Comparison of ENCODE assay signal across 8 mouse cellular contexts in the genomic region with DNA sequence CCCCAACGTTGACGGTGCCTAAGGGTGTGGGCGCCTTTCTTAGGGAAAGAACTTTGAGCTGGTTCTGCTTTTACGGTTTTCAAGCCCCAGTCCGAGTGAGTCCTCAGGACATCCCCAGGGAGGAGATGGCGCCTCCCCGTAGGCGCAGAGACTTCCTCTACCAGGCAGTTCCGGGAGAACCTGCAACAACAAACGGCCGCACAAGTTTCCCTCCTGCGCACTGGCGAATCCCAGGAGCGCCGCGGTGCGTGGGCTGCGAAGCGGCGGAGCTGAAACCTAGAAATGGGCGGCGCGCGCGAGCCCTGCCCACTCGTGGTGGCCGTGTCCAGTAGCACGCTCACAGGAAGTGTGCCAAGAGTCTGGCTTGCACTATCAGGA. TPM values are rescaled to one million over a fixed set of nuclear protein-coding genes. Genes with fewer than 3 reads are reported as not detected.
DNase-seq lines count a peak whose midpoint lies in the region; ATAC-seq lines count a peak whose summit lies in the region.

No protein-coding gene starts in this region.

- peaks cover 55% of the 10 kb centered on the region for H3K27me3 ChIP-seq in hindbrain, embryonic 15.5 days

- H3K9me3 ChIP-seq in hindbrain, embryonic 15.5 days: no peaks in the 10 kb centered on the region

- H3K9ac ChIP-seq in hindbrain, embryonic 15.5 days: peak overlapping the region; percentile 41

- H3K4me2 ChIP-seq in hindbrain, embryonic 15.5 days: peak overlapping the region; percentile 100

- under 1% methylated on average over 28 of the region's 28 CpGs for whole genome bisulfite sequencing in hindbrain, embryonic 15.5 days

- peaks cover 23% of the 10 kb centered on the region for H3K4me1 ChIP-seq in hindbrain, embryonic 15.5 days (replicated peaks)

- H3K27ac ChIP-seq in hindbrain, embryonic 15.5 days (replicated peaks): no peak overlapping the region

- peak overlapping the region; percentile 50 for H3K4me3 ChIP-seq in hindbrain, embryonic 15.5 days

- ATAC-seq in common myeloid progenitor, adult 5-6 weeks (replicated peaks; ENCODE audit: low read depth, poor library complexity, severe bottlenecking): peak; percentile 77
- no peak for ATAC-seq in hindbrain, embryonic 15.5 days (ENCODE audit: low FRiP score, low read depth)

- peak; percentile 81 for DNase-seq in adrenal gland, postnatal 10 days
- peak; percentile 67 for DNase-seq in gastrocnemius, postnatal 14 days
- peak; percentile 43 to 59 for DNase-seq in left cerebral cortex, postnatal 14 days (ENCODE audit: low spot score in 2 of 2)
- DNase-seq in lung, postnatal 4 days: peak; percentile 74 to 76
- peak; percentile 64 to 72 for DNase-seq in right cerebral cortex, adult 2 months (ENCODE audit: low spot score in 2 of 2)
- no peak for DNase-seq in MN1 (ENCODE audit: low spot score)

- no peaks in the 10 kb centered on the region for H3K36me3 ChIP-seq in hindbrain, embryonic 15.5 days

- intact Hi-C loops in gastrocnemius, postnatal 14 days (cut with DNase I; ENCODE audit: low total_unique reads): no loop called here
- intact Hi-C loops in left cerebral cortex, postnatal 14 days (cut with DNase I): no loop called here

RNA-seq across cellular contexts. Expression of a gene that starts 2.0 kb away (rescaled TPM):
- total RNA-seq in adrenal gland, postnatal 10 days (2021): 1 to 10 TPM; 4.7 to 5.2 TPM
- not detected in 2 replicates for total RNA-seq in common myeloid progenitor, adult 5-6 weeks (2017)
- 1 to 10 TPM in 1 of 2 experiments, under 1 TPM in 1; 0.60 to 1.7 TPM for total RNA-seq in gastrocnemius, postnatal 14 days (2021)
- polyA plus RNA-seq in hindbrain, embryonic 15.5 days (2015; fragmentation: Nextera tagmentation; extraction: Ambion mirVana): 0.85 and 1.5 TPM in 2 replicates
- total RNA-seq in left cerebral cortex, postnatal 14 days (2021): 1 to 10 TPM; 1.3 to 1.8 TPM
